Mouse (Mus musculus) A20 (cell line): ENCODE results near the gene Scfd2.

ENCODE experiments used
- DNase-seq: peaks from one replicate; pipeline ENCODE4 v3.0.0-alpha.2; 2011; ENCODE audit warnings: low read depth, low spot score

Gene Scfd2

GRCm38 (mm10) chr5:74313542-74313941 lies 218.0 kb downstream of the Scfd2 start:
- no peak for DNase-seq

- DNase-seq = no peak
Observed at GRCm38 (mm10) chr5:74311865-74312264, 219.7 kb downstream of the Scfd2 start.

- DNase-seq = peak; percentile 59
Observed at GRCm38 (mm10) chr5:74311200-74311825, 220.2 kb downstream of the Scfd2 start.

GRCm38 (mm10) chr5:74310101-74310500 lies 221.5 kb downstream of the Scfd2 start:
- DNase-seq = no peak

GRCm38 (mm10) chr5:74307242-74307641 lies 224.3 kb downstream of the Scfd2 start:
- DNase-seq = no peak

GRCm38 (mm10) chr5:74305533-74306189 lies 225.9 kb downstream of the Scfd2 start:
- no peak for DNase-seq

GRCm38 (mm10) chr5:74304767-74305166 lies 226.8 kb downstream of the Scfd2 start:
- no peak for DNase-seq

GRCm38 (mm10) chr5:74302331-74302730 lies 229.2 kb downstream of the Scfd2 start:
- DNase-seq = no peak

GRCm38 (mm10) chr5:74301443-74301842 lies 230.1 kb downstream of the Scfd2 start:
- DNase-seq = no peak

GRCm38 (mm10) chr5:74300931-74301330 lies 230.6 kb downstream of the Scfd2 start:
- DNase-seq = no peak

GRCm38 (mm10) chr5:74300140-74300539 lies 231.4 kb downstream of the Scfd2 start:
- no peak for DNase-seq

- peak; percentile 11 for DNase-seq
Observed at GRCm38 (mm10) chr5:74297113-74297512, 234.4 kb downstream of the Scfd2 start.

- no peak for DNase-seq
Observed at GRCm38 (mm10) chr5:74296096-74296495, 235.5 kb downstream of the Scfd2 start.

GRCm38 (mm10) chr5:74293513-74293912 lies 238.0 kb downstream of the Scfd2 start:
- no peak for DNase-seq

GRCm38 (mm10) chr5:74292050-74292449 lies 239.5 kb downstream of the Scfd2 start:
- DNase-seq = no peak

- DNase-seq = no peak
Observed at GRCm38 (mm10) chr5:74291575-74291974, 240.0 kb downstream of the Scfd2 start.

GRCm38 (mm10) chr5:74289957-74290356 lies 241.6 kb downstream of the Scfd2 start:
- no peak for DNase-seq

GRCm38 (mm10) chr5:74288206-74288605 lies 243.4 kb downstream of the Scfd2 start:
- DNase-seq = no peak

GRCm38 (mm10) chr5:74286301-74286700 lies 245.3 kb downstream of the Scfd2 start:
- DNase-seq = no peak

GRCm38 (mm10) chr5:74285764-74286163 lies 245.8 kb downstream of the Scfd2 start:
- DNase-seq = no peak

GRCm38 (mm10) chr5:74285289-74285688 lies 246.3 kb downstream of the Scfd2 start:
- DNase-seq = no peak

- DNase-seq = peak; percentile 31
Observed at GRCm38 (mm10) chr5:74283545-74283944, 248.0 kb downstream of the Scfd2 start.

GRCm38 (mm10) chr5:74281480-74281879 lies 250.1 kb downstream of the Scfd2 start:
- DNase-seq = no peak
